Mouse (Mus musculus): Measurements from ENCODE around the gene Adam19.
"Not testable (repeated sequence)": the region's sequence is repeated elsewhere in the genome, so short reads cannot be mapped to it uniquely, and the experiment has no call there.

Gene Adam19

GRCm38 (mm10) chr11:46055896-46056769, at the start of gene Adam19:
Gene Adam19 (plus strand): TSS chr11:46055992.
- peak; percentile 55 for DNase-seq

DNA sequence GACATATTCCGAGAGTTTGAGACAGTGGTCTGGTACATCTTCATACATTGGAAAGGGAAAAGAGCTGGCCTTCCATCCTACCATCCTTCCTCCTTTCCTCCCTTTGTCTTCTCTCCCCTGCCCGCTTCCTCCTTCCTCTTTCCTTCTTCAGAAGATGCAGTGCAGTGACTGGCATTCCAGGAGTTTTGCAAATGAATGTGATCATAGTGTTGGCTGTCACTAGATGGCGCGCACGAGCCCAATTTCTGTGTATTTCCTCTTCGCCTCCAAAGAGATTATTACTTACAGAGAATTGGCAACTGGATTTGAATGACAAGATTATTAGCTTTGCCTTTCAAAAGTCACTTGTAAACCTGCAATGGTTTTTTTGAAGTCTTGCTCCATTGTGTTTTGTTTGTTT, 39.7 kb upstream of the Adam19 start:
- DNase-seq, result peak; percentile 31

GRCm38 (mm10) chr11:46020246-46020645, 35.5 kb upstream of the Adam19 start:
- no peak for DNase-seq

GRCm38 (mm10) chr11:46021850-46022249, 33.9 kb upstream of the Adam19 start:
- DNase-seq, result no peak

DNA sequence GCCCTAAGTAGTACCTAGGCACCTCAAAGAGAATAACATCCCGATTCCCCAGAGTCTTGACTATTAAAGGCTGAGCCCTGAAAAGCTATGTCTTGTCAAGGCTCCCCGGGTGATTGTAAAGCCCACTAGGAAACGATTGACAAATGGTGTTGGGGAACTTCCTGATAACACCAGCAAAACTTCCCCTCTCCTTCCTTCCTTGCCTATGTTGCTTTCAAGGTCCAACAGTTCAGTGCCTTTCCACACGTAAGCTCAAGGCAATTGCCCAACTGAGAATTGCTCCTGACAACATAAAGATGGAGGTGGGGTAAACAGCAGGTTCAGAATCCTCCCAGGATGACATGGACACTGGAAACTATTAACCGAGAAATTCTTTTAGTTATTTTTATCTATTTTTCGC, 32.8 kb upstream of the Adam19 start:
- DNase-seq, result no peak

- no peak for DNase-seq
Observed at GRCm38 (mm10) chr11:46025962-46026392, 29.8 kb upstream of the Adam19 start.

DNA sequence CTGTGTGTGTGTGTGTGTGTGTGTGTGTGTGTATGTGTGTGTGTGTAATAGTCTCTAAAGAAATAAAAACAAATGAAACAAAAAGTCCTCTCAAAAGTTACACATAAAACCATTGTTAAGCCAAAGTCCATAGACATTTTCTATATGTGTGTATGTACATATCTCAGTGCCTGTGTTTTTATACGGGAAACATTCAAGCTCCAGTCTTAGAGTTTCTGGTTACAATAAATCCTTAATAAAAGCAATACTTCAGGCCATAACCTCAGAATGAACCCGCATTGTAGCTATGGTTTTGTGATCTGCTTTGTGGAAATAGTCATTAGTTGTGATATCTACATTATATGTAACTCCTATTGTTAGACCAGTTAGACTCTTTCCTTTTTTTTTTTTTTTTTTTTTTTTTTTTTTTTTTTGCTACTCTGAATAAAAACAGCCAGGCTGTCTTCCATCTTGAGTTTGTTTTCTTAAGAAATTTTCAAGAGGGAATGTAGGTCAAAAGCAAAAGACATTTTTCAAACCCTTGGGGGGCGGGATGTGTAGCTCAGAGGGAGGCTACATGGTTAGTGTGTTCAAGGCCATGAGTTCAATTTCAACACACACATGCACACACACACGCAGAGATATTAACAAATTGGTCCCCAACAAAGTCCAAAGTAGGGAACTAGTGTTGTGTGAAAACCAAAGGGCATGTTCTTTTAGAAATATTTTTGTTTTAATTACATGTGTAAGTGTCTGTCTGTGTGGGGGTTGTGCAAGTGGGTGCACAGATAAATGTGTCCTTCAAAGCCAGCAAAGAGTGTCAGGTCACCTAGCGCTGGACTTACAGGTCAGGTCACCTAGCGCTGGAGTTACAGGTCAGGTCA, 27.6 kb upstream of the Adam19 start:
- DNase-seq, result no peak

DNA sequence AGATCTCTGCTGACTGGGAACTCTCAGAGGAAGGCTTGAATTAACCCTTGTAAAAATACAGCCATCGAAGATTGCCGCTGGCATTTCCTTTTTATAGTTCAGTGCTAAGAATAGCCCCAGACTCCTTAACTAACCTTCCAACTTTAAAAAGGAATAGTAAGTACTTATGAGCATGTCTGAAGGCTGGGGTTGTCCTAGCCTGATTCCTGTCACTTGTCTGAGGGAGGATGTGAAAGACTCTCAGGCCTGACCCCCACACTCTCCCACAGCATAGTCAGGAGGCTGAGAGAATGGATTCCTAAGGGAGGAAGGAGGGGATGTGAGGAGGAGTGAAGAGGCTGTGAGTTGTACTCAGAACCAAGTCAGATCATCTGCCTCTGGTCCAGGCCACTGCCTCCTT, 26.3 kb upstream of the Adam19 start:
- no peak for DNase-seq

- no peak for DNase-seq
Observed at GRCm38 (mm10) chr11:46030026-46030425, 25.8 kb upstream of the Adam19 start.

DNA sequence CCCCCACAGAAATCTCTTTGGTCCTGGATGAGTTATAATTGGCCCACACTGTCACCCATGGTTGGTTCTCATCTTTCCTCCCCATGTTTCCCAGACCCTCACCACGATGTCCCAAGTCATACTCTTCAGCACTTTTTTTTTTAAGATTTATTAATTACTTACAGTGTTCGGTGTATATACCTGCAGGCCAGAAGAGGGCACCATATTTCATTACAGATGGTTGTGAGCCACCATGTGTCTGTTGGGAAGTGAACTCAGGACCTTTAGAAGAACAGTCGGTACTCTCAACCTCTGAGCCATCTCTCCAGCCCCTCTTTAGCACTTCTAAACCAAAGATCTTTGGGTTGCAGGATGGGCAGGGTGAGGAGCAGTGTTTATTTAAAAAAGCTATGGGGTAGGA, 24.3 kb upstream of the Adam19 start:
- DNase-seq, result no peak

GRCm38 (mm10) chr11:46032956-46033355, 22.8 kb upstream of the Adam19 start:
- no peak for DNase-seq

- DNase-seq, result no peak
Observed at GRCm38 (mm10) chr11:46036374-46036773, 19.4 kb upstream of the Adam19 start.

GRCm38 (mm10) chr11:46038901-46039300, 16.9 kb upstream of the Adam19 start:
- DNase-seq, result no peak

GRCm38 (mm10) chr11:46039335-46039734, 16.5 kb upstream of the Adam19 start:
- DNase-seq, result no peak

- DNase-seq, result no peak
Observed at GRCm38 (mm10) chr11:46040841-46041556, 14.8 kb upstream of the Adam19 start.

DNA sequence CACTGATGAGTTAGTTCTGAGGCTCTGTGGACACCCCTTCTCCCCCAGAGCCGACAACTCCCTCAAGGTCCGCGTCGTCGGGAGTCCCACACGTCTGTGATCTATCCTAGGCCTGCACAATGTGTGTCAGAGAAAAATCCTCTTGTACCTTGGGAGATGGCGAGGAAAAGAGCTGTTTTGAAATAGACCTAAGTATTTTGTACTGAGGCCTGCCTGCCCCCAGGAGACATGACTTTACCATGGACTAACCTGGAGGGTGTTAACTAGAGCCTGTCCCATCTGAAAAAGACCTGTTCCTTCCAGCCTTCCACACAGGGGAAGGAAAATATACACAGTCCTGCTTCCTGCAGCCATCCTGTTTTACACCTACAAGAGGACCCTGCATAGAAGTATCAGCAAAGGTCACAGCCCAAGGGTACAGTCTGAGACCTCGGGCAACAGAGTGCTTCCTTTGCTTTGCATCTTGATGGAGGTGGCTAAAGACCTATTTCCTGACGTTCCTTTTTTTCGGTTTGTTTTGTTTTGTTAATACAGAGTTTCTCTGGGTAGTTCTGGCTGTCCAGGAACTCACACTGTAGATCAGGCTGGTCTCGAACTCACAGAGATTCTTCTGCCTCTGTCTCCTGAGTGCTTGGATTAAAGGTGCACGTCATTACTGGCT, 14.1 kb upstream of the Adam19 start:
- no peak for DNase-seq

- no peak for DNase-seq
Observed at GRCm38 (mm10) chr11:46044781-46045180, 11.0 kb upstream of the Adam19 start.

- DNase-seq, result no peak
Observed at GRCm38 (mm10) chr11:46047264-46047663, 8.5 kb upstream of the Adam19 start.

GRCm38 (mm10) chr11:46052105-46052659, 3.6 kb upstream of the Adam19 start, which contains the start of gene Gm12166:
Gene Gm12166 (minus strand): TSS chr11:46052321.
- peak; percentile 50 for DNase-seq

GRCm38 (mm10) chr11:46053457-46053856, 2.3 kb upstream of the Adam19 start:
- not testable (repeated sequence) for DNase-seq

- DNase-seq, result no peak
Observed at GRCm38 (mm10) chr11:46054311-46054710, 1.5 kb upstream of the Adam19 start.
